Mouse (Mus musculus) cortical plate, adult 2 months (tissue): Measurements from ENCODE around the gene Tmc8. TPM values are rescaled to one million over a fixed set of nuclear protein-coding genes. Genes with fewer than 3 reads are reported as not detected.

ENCODE experiments used
- H3K27ac ChIP-seq: fragments of 200-500 bp; 2 replicates; pipeline ENCODE4 v1.5.1; 2012; ENCODE audit warnings: low read length, control low read depth, inconsistent platforms; ENCODE audit not compliant: insufficient read depth
- H3K4me1 ChIP-seq: fragments of 200-500 bp; 2 replicates; pipeline ENCODE4 v1.6.1; 2011; ENCODE audit warnings: low read length; ENCODE audit not compliant: control insufficient read depth, insufficient read depth
- H3K4me3 ChIP-seq: fragments of 200-500 bp; 2 replicates; pipeline ENCODE4 v1.5.1; 2011; ENCODE audit warnings: mild to moderate bottlenecking, low read length, control low read depth; ENCODE audit not compliant: insufficient read depth
- CTCF ChIP-seq: fragments of 200-500 bp; IDR thresholded peaks from 2 replicates; pipeline ENCODE4 v1.5.1; 2011; ENCODE audit warnings: mild to moderate bottlenecking, control low read depth, low read length; ENCODE audit not compliant: insufficient read depth; ENCODE audit errors: extremely low read depth
- POLR2A ChIP-seq: fragments of 200-500 bp; IDR thresholded peaks from 2 replicates; pipeline ENCODE4 v1.6.1; 2011; ENCODE audit warnings: mild to moderate bottlenecking, low read length, control low read depth; ENCODE audit not compliant: insufficient read depth; ENCODE audit errors: extremely low read depth
- polyA plus RNA-seq: library from polyadenylated mRNA; depleted of rRNA; stranded (reverse); fragments of >200 nt; gene quantifications from 2 replicates; pipeline ENCODE4 v1.2.3, GENCODE M21; 2012

Tmc8 gene
- polyA plus RNA-seq, 1 experiment: 0.54 TPM

GRCm38 (mm10) chr11:117769683-117770047, 12.2 kb upstream of the Tmc8 start:
- H3K27ac ChIP-seq: no peak overlapping the region
- no peak overlapping the region for H3K4me3 ChIP-seq
- H3K4me1 ChIP-seq: no peaks in the 10 kb centered on the region
- no peak for TF ChIP-seq CTCF
- TF ChIP-seq POLR2A: no peak

- Histone ChIP-seq H3K4me1 (no peaks in the 10 kb centered on the region), H3K4me3 (no peak overlapping the region), H3K27ac (no peak overlapping the region)
- TF ChIP-seq POLR2A (no peak), CTCF (no peak)
These were observed 11.5 kb upstream of the Tmc8 start for GRCm38 (mm10) chr11:117770407-117770806.

DNA sequence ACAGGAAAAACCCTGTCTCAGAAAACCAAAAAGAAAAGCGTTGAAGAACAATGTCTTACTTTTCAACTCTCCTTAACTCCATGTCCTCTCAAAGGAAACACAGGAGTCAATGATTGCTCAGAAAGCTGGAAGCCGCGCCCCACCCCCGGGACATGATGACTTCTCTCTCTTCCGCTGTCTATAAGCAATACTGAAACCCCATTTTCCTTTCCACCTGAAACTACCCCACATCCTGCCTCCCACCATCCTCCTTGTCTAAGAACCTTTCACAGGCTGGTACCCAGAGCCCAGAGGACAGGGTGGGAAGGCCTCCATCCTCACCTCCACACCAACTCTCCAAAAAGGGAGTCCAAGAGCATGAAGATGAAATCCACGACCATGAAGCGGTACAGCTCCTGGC, 9.5 kb upstream of the Tmc8 start:
- TF ChIP-seq POLR2A: no peak
- no peak for TF ChIP-seq CTCF
- H3K27ac ChIP-seq: no peak overlapping the region
- H3K4me3 ChIP-seq: no peak overlapping the region
- H3K4me1 ChIP-seq: no peaks in the 10 kb centered on the region

DNA sequence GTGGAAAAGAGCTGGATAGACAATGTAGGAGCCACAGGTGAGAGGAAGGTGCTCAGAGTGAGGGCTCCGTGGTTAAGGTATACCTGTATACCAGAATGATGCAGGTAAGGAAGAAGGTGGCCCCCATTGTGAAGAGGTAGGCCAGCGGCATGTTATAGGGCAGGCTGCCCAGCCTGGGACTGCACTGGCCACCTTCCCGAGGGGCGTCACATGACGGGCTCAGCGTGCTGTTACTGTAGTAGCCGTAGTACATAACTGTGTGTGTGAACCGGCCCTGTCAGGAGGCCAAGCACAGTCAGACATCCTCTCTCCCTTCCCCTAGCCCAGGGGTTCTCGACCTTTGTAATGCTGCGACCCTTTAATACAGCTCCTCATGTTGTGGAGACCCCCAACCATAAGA, 7.0 kb upstream of the Tmc8 start:
- no peak overlapping the region for H3K27ac ChIP-seq
- H3K4me1 ChIP-seq: no peaks in the 10 kb centered on the region
- H3K4me3 ChIP-seq: no peak overlapping the region
- no peak for TF ChIP-seq CTCF
- no peak for TF ChIP-seq POLR2A

DNA sequence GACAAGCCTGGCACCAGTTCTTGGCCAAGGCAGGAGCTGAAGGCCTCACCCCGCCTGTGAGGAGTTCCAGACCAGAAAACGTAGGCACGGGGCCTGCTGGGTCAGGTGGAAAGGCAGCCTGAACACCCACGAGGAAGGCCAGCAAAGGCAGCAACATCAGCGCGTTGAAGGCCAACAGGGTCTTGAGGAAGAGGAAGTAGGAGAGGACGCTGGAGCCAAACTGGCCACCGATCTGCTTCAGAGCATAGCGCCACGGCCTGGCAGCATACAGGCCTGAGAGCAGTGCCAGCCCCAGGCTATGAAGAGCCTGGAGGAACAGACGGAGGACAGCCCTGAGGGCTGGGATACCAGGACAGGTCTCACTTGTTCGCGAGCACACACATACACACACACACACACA, 6.3 kb upstream of the Tmc8 start:
- TF ChIP-seq CTCF: no peak
- TF ChIP-seq POLR2A: no peak
- Histone ChIP-seq H3K27ac (no peak overlapping the region), H3K4me1 (no peaks in the 10 kb centered on the region), H3K4me3 (no peak overlapping the region)

- H3K27ac ChIP-seq: no peak overlapping the region
- H3K4me1 ChIP-seq: no peaks in the 10 kb centered on the region
- no peak for TF ChIP-seq POLR2A
- TF ChIP-seq CTCF: no peak
- H3K4me3 ChIP-seq: no peak overlapping the region
These were observed 5.6 kb upstream of the Tmc8 start for GRCm38 (mm10) chr11:117776085-117776792.

DNA sequence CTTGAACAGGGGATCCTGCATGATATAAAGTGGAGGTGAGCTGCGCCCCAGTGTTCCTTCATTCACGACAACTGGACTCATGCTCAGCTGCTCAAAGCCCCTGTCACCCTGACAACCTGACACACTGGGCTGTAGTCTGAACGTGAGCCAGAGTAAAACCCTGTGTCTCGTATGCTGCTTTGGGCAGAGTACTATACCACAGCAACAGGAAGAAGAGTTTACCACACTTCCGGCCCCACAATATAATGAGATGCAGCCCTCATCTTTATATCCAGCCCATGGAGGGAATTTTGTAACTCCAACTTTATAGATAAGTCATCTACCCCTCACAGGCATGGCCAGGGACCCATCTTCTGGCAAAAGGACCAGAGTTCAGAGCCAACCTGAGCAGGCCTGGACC, 4.8 kb upstream of the Tmc8 start:
- Histone ChIP-seq H3K4me1 (no peaks in the 10 kb centered on the region), H3K4me3 (no peak overlapping the region), H3K27ac (no peak overlapping the region)
- no peak for TF ChIP-seq POLR2A

- no peak overlapping the region for H3K4me3 ChIP-seq
- no peaks in the 10 kb centered on the region for H3K4me1 ChIP-seq
- TF ChIP-seq POLR2A (no peak), CTCF (no peak)
- H3K27ac ChIP-seq: no peak overlapping the region
These were observed 3.8 kb upstream of the Tmc8 start for GRCm38 (mm10) chr11:117778031-117778430.

- Histone ChIP-seq H3K4me1 (no peaks in the 10 kb centered on the region), H3K27ac (peak overlapping the region; percentile 69), H3K4me3 (no peak overlapping the region)
- no peak for TF ChIP-seq CTCF
- TF ChIP-seq POLR2A: no peak
These were observed 2.9 kb upstream of the Tmc8 start for GRCm38 (mm10) chr11:117778851-117779433.

- H3K4me1 ChIP-seq: no peaks in the 10 kb centered on the region
These were observed 2.3 kb upstream of the Tmc8 start for GRCm38 (mm10) chr11:117779434-117780198.

More at GRCm38 (mm10) chr11:117779434-117780198, 2.3 kb upstream of the Tmc8 start:
- Histone ChIP-seq H3K27ac (peak overlapping the region; percentile 69), H3K4me3 (peak overlapping the region; percentile 2)
- TF ChIP-seq POLR2A: peak; percentile 52; the same call in 1 of the 2 replicates
- no peak for TF ChIP-seq CTCF
